Mouse (Mus musculus) neural tube, embryonic 10.5 days (tissue): ENCODE results near the gene Gm10142.
"Not testable (repeated sequence)": the region's sequence is repeated elsewhere in the genome, so short reads cannot be mapped to it uniquely, and the experiment has no call there.

ENCODE experiments used
- DNase-seq: peaks from one replicate; pipeline ENCODE4 v3.0.0-alpha.2; 2017; ENCODE audit warnings: low spot score; ENCODE audit errors: extremely low spot score

Gene Gm10142

DNA sequence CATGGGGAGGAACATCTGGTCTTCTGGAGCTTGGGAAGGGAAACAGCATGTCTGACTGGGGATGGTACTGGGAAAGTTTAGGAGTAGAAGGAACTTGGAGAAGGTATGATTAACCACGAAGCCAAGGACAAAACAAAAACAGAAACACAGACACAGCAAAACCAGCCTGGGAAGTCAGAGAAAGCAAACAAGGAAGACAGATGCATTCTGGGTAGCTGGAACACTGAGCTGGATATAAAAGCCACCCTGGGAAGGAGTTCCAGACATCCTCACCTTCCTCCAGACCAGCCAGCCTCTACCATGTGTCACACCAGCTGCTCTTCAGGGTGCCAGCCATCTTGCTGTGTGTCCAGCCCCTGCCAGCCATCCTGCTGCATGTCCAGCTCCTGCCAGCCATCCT is at the start of gene Gm10142:
Gene Gm10142, plus strand, starts transcription at position 301 of the 400 bp plus-strand sequence.
- DNase-seq: no peak

DNA sequence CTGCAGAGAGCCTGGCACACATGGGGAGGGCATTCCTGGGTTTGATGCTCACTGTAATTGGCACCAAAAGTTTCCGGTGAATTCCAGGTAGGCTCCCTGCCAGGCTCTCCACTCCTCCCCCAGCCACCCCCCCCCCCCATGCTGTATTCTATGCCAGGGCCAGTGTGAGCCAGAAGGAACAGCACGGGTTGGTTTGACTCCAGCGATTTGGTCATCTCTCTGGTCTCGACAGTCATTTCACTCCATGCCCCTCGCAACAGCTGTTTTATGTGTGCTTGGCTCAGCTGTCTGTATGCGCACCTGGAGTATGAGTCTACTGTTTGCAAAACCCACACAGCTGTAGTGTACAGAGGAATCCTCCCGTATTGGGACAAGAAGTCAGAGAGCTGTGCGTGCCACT is 49.3 kb upstream of the Gm10142 start:
- DNase-seq: no peak

DNA sequence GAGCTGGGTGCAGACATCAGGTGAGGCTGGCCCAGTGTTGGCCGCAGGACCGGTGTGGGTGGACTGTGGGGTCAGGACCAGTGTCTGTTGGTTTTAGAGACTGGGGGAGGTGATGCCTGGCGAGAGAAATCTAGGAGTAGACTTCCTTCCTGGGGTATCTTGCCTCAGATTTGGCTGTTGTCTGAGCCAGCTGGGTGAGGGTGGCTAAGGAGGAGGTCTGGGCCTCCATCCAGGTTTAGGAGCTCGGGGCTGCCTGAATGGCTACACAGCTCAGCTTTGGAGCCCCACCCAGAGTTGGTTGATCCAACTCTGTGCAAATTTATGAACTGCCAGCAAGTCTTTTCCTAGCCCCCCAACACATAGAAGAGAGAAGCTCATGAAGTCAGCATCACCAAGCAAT is 48.2 kb upstream of the Gm10142 start:
- DNase-seq: no peak

DNA sequence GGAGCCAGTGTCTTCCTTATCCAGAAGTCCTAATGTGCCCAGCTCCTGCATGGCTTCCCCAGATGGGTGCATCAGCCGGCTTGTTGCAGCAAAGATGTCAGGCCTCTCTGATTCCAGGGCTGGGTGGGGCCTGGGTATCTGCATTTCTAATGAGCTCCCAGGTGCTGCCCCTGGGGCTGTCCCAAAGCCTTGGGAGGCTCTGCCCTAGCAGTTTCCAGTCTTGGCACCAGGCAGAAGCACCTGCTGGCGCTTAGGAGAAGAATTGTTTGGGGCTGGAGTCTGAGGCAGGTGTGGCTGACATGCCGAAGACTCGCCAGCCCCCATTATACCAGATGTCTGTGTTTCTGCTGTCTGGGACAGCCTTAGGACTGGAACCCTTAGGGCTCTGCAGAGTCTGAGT is 44.9 kb upstream of the Gm10142 start:
- no peak for DNase-seq

DNA sequence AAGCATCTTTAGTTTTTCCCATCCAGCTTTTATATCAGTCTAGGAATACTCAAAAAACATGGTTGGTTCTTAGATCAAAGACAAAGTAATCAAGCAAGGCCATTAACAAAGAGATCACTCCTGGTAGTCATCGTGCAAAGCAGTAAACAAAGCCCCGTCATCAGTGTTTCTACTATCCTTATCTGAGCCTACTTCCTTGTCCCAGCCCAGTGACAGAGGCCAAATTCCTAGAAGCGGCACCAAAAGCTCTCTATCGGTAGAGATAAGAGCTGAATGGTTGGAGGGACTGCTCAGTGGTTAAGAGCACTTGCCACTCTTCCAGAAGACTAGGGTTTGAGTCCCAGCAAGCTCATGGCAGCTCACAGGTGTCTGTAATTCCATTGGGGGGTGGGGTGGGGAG is 44.1 kb upstream of the Gm10142 start:
- DNase-seq: no peak

DNA sequence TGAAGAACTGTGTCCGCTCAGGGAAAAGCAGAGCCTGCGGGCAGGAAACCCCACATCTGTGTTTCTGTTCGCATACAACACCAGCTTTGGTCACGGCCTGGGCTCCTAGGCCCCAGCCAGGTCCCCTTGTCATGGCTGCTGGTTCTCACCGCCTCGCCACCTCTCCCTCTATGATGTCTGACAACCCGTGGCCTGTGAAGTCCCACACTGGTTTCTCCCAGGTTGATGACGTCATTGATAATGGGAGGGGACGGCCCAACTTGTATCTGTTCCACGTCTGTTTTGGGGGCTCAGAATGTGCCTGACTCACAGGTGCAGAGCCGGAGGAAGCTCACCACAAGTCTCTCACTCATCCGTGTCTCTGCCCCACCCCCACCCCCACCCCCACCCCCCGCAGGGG is 41.8 kb upstream of the Gm10142 start:
- no peak for DNase-seq

DNA sequence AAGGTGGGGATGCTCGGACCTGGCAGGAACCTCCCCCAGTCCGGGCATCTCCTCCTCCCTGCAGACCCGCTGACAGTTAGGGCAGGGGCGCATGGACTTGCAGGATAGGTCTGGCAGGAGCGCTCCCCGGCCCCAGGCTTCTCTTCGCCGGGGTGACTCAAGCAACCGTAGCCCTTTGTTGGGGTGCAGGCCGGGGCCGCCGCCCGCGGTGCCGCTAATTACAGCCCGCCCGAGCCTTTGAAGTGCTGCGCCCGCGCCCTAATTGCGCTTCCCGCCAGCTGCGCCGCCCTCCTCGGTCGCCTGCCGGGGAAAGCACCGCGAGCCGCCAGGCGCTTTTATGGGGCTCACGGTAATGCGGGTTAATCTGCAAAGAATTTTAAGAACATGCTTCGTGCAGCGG is 38.0 kb upstream of the Gm10142 start:
- DNase-seq: peak; percentile 39

DNA sequence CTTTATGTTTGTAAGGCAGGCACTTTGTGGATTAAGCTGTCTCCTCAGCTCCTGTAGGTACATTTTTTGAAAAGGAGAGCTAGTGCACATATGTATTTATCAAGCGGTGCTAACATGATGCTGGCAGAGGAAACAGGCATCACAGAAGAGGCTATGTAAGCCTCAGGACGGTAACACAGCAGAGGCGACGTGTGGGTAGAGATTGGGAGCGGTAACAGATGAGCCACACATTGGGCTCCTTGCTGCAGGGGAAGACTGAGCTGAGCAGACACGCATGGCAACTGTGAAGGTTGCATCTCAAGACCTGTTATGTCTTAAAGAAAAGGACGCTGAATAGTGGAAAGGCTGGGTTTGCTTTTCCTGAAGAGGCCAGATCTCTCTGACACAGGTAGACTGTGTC is 32.6 kb upstream of the Gm10142 start:
- DNase-seq: no peak

DNA sequence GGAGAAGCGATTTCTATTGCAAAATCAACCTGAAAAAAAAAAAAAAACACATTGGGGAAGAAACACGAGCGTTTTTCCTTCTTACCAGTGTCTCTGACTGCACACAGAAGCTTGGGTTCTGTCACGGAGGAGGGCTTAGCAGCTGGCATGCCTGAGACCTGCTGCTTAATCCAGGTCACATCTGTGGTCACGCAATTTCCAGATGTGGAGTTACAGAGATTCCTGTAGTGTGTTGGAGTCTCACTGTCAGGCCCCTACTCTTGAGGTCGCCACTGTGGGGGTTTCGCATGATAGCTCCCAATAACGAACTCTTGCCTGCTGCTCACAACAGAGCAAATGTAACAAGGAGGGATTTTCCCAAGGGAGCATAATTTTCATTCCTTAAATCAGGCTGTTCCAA is 31.4 kb upstream of the Gm10142 start:
- peak; percentile 33 for DNase-seq

DNA sequence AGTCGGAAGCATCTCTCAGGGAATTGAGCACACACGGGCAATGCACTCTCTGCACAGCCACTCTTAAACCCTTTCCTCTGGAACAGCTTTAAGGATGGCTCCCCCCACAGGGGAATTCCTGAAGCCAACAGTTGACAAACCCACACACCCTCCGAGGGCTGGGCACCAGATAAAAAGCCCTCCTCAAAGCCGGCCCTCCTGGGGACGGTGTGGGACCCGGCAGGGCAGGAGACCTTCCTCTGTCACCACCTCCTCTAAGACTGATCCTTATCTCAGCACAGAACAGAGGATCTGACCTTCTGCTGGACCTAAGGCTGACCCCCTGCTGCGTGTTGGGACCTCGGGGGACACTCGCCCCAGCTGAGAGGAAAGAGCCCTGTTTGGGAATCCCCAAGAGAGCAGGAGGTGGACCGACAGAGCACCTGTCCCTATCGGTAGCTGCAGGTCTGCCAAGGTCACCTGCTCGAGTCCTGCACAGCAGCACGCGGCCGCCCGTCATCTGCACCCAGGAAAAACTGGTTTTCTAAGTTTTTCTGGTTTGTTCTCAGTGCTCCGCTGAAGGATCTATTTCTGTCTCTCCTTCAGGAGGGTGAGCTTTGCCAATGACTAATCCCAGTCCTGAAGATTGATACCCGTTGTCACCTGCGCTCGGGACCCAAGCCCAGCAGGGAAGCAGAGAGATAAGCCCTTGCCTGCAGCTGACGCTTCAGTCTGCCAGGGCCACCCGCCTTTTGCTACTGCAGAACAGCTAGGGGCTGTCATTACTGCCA is 29.5 kb upstream of the Gm10142 start, which contains the start of gene Tspear:
Gene Tspear, plus strand, starts transcription at position 675 of the 770 bp plus-strand sequence.
- no peak for DNase-seq

DNA sequence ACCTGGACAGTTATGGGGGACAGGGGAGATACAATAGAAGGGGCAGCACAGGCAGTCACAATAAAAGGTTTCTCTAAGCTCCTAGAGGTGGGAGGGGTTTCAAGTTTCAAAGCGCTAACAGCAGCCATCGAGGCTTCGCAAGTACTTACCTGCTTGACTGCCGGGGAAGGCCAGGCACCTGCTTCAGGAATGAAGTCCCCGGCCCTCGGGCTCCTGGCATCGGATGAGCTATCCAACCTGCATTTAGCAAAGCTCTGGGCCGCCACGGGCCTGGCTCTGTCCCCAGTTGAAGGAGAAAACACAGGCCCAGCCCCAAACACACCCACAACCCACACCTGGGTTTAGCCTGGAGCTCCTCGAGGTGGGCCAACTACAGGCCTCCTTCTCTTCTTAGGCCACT is 28.6 kb upstream of the Gm10142 start:
- DNase-seq: no peak

DNA sequence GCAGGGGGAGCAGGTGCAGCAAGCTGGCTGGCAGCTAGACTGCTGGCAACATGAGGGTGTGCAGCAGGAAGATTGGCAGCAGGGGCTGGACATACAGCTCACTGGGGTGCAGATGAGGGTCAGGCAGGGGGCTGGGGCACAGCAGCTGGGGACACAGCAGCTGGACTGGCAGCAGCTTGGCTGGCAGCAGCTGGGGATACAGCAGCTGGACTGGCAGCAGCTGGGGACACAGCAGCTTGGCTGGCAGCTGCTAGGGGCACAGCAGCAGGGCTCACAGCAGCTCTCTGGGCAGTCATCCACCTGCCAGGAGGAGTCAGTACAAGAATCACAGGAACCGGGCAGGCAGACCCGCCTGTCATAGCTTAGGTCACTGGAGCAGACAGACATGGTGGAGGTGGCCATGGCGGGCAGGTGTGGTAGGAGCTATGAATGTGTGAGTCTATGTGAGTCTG is 25.2 kb upstream of the Gm10142 start, which contains the start of gene Gm19402:
Gene Gm19402, minus strand, starts transcription at position 402 of the 452 bp plus-strand sequence.
- not testable (repeated sequence) for DNase-seq

DNA sequence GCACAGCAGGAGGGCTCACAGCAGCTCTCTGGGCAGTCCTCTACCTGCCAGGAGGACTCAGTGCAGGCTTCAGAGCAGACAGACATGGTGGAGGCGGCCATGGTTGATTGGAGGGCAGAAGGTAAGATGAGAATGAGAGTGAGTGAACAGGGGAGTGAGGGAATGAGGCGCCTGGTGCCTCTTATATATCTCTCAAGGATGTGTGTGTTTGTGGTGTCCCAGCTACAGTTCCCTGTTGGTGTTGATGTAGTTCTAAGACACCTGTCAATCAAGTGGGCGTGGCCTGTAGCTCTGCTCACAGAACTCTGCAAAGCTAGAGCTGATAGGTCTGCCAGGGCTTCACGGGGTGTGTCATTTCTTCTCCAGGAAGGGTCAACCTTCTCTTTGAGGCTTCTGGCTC is 18.5 kb upstream of the Gm10142 start, which contains the start of gene Gm9508:
Gene Gm9508, minus strand, starts transcription at position 101 of the 400 bp plus-strand sequence.
- no peak for DNase-seq

DNA sequence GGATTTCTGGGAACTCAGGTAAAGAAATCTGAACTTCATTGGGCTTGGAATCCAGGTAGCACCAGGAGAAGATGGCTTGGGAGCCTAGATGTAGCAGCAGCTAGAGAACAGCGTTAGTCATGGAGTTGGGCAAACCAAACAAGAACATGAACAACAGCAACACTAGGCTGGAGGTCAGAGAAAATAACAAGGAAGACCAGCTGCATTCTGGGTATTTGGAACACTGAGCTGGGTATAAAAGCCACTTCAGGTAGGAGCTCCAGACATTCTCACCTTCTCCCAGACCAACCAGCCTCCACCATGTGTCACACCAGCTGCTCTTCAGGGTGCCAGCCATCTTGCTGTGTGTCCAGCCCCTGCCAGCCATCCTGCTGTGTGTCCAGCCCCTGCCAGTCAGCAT is 9.3 kb upstream of the Gm10142 start, which contains the start of gene Gm10272:
Gene Gm10272, plus strand, starts transcription at position 301 of the 400 bp plus-strand sequence.
- no peak for DNase-seq

DNA sequence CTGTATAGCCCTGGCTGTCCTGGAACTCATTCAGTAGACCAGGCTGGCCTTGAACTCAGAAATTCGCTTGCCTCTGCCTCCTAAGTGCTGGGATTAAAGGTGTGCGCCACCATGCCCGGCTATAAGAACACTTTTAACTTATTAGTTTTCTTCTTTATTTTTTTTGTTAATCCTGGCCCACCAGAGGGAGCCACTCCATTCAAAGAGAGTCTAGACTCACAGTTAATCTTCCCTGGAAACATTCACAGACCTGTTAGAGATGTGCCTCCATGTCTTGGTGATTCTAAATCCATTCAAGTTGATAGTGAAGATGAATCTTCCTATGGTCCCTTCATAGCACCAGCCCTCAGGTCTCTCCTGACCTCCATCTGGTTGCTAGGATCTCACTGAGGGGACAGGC is 5.8 kb upstream of the Gm10142 start:
- no peak for DNase-seq

DNA sequence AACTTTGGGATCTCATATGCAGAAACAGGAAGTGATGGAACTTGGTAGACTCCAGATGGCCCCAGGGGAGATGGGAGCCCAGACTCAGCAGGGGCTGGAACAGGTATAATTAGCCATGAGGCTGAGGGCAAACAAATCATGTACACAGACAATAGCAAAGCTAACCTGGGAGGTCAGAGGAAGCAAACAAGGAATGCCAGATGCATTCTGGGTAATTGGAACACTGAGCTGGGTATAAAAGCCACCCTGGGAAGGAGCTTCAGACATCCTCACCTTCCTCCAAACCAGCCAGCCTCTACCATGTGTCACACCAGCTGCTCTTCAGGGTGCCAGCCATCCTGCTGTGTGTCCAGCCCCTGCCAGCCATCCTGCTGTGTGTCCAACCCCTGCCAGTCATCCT is 4.5 kb upstream of the Gm10142 start, which contains the start of gene Gm10024:
Gene Gm10024, plus strand, starts transcription at position 301 of the 400 bp plus-strand sequence.
- not testable (repeated sequence) for DNase-seq

DNA sequence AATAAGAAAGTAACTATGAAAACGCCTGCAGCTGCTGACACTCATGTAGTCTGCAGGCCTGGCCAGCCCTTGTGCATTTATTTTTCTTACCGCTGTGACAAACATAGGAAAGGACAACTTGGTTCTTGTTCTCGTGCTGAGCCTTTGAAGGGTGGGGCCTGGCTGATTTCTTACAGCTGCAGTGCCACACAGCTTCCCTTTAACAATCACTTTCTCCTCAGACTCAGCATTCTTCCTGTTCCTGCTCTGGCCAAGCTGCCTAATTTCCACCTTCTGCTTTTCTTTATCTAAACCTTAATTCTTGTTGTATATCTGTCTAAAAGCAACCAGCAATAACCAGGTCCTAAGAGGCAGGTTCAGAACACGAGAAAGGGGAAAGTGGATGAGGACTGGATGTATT is 1.9 kb upstream of the Gm10142 start:
- DNase-seq: no peak

DNA sequence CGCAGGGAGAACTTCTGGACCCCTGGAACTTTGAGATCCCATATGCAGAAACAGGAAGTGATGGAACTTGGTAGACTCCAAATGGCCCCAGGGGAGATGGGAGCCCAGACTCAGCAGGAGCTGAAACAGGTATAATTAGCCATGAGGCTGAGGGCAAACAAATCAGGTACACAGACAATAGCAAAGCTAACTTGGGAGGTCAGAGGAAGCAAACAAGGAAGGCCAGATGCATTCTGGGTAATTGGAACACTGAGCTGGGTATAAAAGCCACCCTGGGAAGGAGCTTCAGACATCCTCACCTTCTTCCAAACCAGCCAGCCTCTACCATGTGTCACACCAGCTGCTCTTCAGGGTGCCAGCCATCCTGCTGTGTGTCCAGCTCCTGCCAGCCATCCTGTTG is 4.7 kb downstream of the Gm10142 start, which contains the start of gene Krtap12-1:
Gene Krtap12-1, plus strand, starts transcription at position 301 of the 400 bp plus-strand sequence.
- DNase-seq: not testable (repeated sequence)

DNA sequence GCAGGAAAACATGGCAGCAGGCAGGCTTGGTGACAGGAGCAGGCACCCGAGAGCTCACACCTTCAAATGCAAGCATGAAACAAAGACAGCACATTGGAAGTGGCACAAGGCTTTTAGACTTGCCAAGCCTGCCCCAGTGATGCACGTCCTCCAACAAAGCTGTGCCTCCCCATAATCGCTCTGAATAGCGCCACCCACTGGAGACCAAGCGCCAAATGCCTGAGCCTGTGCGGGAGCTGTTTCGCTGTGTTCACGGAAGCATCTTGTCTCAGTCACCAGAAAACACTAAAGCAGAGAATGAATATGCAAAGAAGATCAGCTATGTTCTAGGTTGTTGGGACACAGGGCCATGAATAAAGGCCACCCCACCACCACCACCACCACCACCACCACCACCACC is 9.2 kb downstream of the Gm10142 start:
- no peak for DNase-seq

DNA sequence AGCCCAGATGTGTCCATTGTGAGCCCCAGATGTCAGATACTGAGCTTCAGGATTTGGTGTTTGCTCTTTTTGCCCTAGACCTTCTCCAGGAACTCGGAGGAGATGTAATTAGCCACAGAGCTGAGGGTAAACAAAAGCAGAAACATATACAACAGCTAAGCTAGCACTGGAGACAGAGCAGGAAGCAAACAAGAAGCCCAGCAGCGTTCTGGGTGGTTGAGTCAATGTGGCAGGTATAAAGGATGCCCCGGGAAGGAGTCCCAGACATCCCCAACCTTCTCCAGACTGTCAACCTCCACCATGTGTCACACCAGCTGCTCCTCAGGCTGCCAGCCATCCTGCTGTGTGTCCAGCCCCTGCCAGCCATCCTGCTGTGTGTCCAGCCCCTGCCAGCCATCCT is 10.6 kb downstream of the Gm10142 start, which contains the start of gene Gm10100:
Gene Gm10100, plus strand, starts transcription at position 301 of the 400 bp plus-strand sequence.
- DNase-seq: no peak

DNA sequence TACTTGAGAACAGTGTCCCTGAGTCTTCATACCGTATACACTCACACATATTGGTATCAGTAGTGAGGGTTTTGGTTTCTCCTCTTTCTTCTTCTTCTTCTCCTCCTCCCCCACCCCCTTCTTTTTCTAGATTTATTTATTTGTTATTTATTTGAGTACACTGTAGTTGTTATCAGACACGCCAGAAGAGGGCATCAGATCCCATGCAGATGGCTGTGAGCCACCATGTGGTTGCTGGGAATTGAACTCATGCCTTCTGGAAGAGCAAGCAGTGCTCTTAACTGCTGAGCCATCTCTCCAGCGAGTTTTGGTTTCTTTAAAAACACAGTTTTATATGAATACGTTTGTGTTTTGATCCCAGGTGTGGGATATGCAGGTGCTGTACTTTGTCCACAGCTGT is 12.7 kb downstream of the Gm10142 start:
- DNase-seq: no peak

DNA sequence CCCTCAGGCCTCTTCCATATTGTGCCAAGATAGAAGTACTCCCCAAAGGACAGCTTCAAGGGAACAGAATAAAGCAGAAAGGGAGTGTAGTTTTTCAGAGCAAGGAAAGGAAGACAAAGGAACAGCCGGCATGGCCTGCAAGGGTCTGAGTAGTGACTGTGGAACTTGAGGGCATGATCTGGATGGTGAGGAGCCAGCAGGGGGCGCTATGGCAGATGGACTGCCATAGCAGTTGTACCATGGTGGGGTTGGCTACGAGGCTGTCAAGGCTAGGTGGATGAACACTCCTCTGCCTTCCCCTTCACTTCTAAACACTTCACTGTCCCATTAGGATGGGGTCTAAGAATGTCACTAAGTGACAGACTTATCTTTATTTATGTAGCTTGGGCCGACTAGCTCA is 13.6 kb downstream of the Gm10142 start:
- no peak for DNase-seq

DNA sequence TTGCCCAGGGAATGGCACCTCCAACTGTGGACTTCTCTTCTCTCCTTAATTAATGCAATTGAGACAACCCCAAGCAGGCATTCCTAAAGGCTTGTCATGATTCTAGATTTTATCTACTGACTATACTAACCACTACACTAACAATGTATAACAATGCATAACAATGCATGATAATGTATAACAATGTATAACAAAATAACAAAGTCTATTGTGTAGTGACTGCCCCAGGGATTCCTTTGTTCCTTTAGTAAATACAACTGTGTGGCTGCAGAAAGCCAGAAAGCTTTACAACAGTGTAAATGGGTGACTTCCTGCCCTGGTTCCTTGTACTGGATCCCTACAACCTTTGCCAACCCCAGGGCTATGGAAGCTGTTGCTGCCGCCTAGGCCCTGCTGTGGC is 20.3 kb downstream of the Gm10142 start:
- no peak for DNase-seq
